Mouse (Mus musculus): ENCODE data around the gene Mblac1. TPM values are rescaled to one million over a fixed set of nuclear protein-coding genes. Genes with fewer than 3 reads are reported as not detected.

Mblac1 gene
- polyA plus RNA-seq, 1 experiment from 2014 or later, result 5.8 TPM

MicroRNAs within 50 kb of the gene (microRNA counts, 519-probe panel; counts per million panel counts)
- 5,466 counts per million, percentile 90 among the panel's probes with 10 or more counts for microRNA mmu-miR-106b
- microRNA mmu-miR-25, result 6,674 counts per million, percentile 96 among the panel's probes with 10 or more counts
- 5,565 counts per million, percentile 90 among the panel's probes with 10 or more counts for microRNA mmu-miR-93

Small RNA genes lying within 50 kb of the gene (microRNA-seq; reads per million reads assigned to microRNA genes)
- gene Mir106b, result 5,176 reads per million, percentile 93 among the genes with 10 or more reads in this experiment
- gene Mir25, result 338 reads per million, percentile 69 among the genes with 10 or more reads in this experiment
- 9,295 reads per million, percentile 95 among the genes with 10 or more reads in this experiment for gene Mir93

Other genes with a start within 250 kb of the Mblac1 start
- gene Gjc3, start 231.2 kb upstream of the Mblac1 start, polyA plus RNA-seq (2015; fragmentation: Nextera tagmentation; extraction: Ambion mirVana), result 0.04 TPM in 2 replicates
- gene Azgp1, start 212.8 kb upstream of the Mblac1 start, polyA plus RNA-seq (2015; fragmentation: Nextera tagmentation; extraction: Ambion mirVana), result not detected in 2 replicates
- gene Smok3a, start 173.1 kb upstream of the Mblac1 start, polyA plus RNA-seq (2015; fragmentation: Nextera tagmentation; extraction: Ambion mirVana), result not detected in 2 replicates
- not detected in 2 replicates for gene Smok3b, start 172.9 kb upstream of the Mblac1 start, polyA plus RNA-seq (2015; fragmentation: Nextera tagmentation; extraction: Ambion mirVana)
- gene Smok3c, start 141.1 kb upstream of the Mblac1 start, polyA plus RNA-seq (2015; fragmentation: Nextera tagmentation; extraction: Ambion mirVana), result not detected in 2 replicates
- gene Zkscan1, start 109.2 kb upstream of the Mblac1 start, polyA plus RNA-seq (2015; fragmentation: Nextera tagmentation; extraction: Ambion mirVana), result 8.6 and 8.7 TPM in 2 replicates
- gene Zscan21, start 77.4 kb upstream of the Mblac1 start, polyA plus RNA-seq (2015; fragmentation: Nextera tagmentation; extraction: Ambion mirVana), result 39.1 and 39.4 TPM in 2 replicates
- gene Zfp113, start 38.6 kb upstream of the Mblac1 start, polyA plus RNA-seq (2015; fragmentation: Nextera tagmentation; extraction: Ambion mirVana), result 11.5 and 12.2 TPM in 2 replicates
- gene Cops6, start 33.2 kb upstream of the Mblac1 start, polyA plus RNA-seq (2015; fragmentation: Nextera tagmentation; extraction: Ambion mirVana), result 269 and 309 TPM in 2 replicates
- 12.9 and 13.7 TPM in 2 replicates for gene Ap4m1, start 22.3 kb upstream of the Mblac1 start, polyA plus RNA-seq (2015; fragmentation: Nextera tagmentation; extraction: Ambion mirVana)
- gene Mcm7, start 21.9 kb upstream of the Mblac1 start, polyA plus RNA-seq (2015; fragmentation: Nextera tagmentation; extraction: Ambion mirVana), result 123 TPM in 2 replicates
- 62.8 and 69.7 TPM in 2 replicates for gene Taf6, start 6.9 kb upstream of the Mblac1 start, polyA plus RNA-seq (2015; fragmentation: Nextera tagmentation; extraction: Ambion mirVana)
- gene Cnpy4, start 6.8 kb upstream of the Mblac1 start, polyA plus RNA-seq (2015; fragmentation: Nextera tagmentation; extraction: Ambion mirVana), result 26.1 and 27.1 TPM in 2 replicates
- not detected in 2 replicates for gene Nxpe5, start 31.6 kb downstream of the Mblac1 start, polyA plus RNA-seq (2015; fragmentation: Nextera tagmentation; extraction: Ambion mirVana)
- 77.9 and 86.8 TPM in 2 replicates for gene Lamtor4, start 61.2 kb downstream of the Mblac1 start, polyA plus RNA-seq (2015; fragmentation: Nextera tagmentation; extraction: Ambion mirVana)
- 2.9 and 3.0 TPM in 2 replicates for gene BC037034, start 69.7 kb downstream of the Mblac1 start, polyA plus RNA-seq (2015; fragmentation: Nextera tagmentation; extraction: Ambion mirVana)
- 0.64 and 1.0 TPM in 2 replicates for gene Gal3st4, start 78.5 kb downstream of the Mblac1 start, polyA plus RNA-seq (2015; fragmentation: Nextera tagmentation; extraction: Ambion mirVana)
- gene Gm43720, start 85.6 kb downstream of the Mblac1 start, polyA plus RNA-seq (2015; fragmentation: Nextera tagmentation; extraction: Ambion mirVana), result 0.04 and 0.06 TPM in 2 replicates
- gene Gpc2, start 85.7 kb downstream of the Mblac1 start, polyA plus RNA-seq (2015; fragmentation: Nextera tagmentation; extraction: Ambion mirVana), result 9.3 and 9.7 TPM in 2 replicates
- gene Stag3, start 85.9 kb downstream of the Mblac1 start, polyA plus RNA-seq (2015; fragmentation: Nextera tagmentation; extraction: Ambion mirVana), result 1.6 and 2.5 TPM in 2 replicates
- not detected in 2 replicates for gene Pvrig, start 147.6 kb downstream of the Mblac1 start, polyA plus RNA-seq (2015; fragmentation: Nextera tagmentation; extraction: Ambion mirVana)
- 19.1 and 19.9 TPM in 2 replicates for gene Zfp157, start 247.2 kb downstream of the Mblac1 start, polyA plus RNA-seq (2015; fragmentation: Nextera tagmentation; extraction: Ambion mirVana)

Measured in heart, embryonic 13.5 days (tissue).